Mouse (Mus musculus) E14TG2a.4 (cell line): ENCODE measurements at regions not wholly inside any gene's neighbourhood (a gene's known extent, or its start where the extent isn't known, plus 50 kb on each side); places are given as distances from the start of the nearest gene placed in this dataset.

Experiments
- CTCF ChIP-seq: conservative IDR thresholded peaks from 2 replicates; pipeline ENCODE4 v1.5.1; 2014; ENCODE audit warnings: low read length
- NANOG ChIP-seq: IDR thresholded peaks from 2 replicates; pipeline ENCODE4 v1.6.1; 2014; ENCODE audit warnings: borderline replicate concordance, low read length, mixed read lengths
- POU5F1 ChIP-seq: IDR thresholded peaks from 2 replicates; pipeline ENCODE4 v1.6.1; 2014; ENCODE audit warnings: low read length, borderline replicate concordance

- TF ChIP-seq CTCF (no peak), NANOG (no peak), POU5F1 (no peak)
Observed at GRCm38 (mm10) chr4:33679351-33679750, 245.0 kb upstream of the Cnr1 start.
